Mouse (Mus musculus) stomach, embryonic 15.5 days (tissue): ENCODE measurements around the gene Casz1. TPM values are rescaled to one million over a fixed set of nuclear protein-coding genes. Genes with fewer than 3 reads are reported as not detected.

Experiments
- ATAC-seq: fragments of 200-750 bp; cut with Nextera tagmentation; 2 replicates; pipeline ENCODE4 v1.8.0; 2017; ENCODE audit warnings: low read depth, moderate number of reproducible peaks, moderate TSS enrichment; ENCODE audit not compliant: insufficient read depth, low FRiP score
- H3K27ac ChIP-seq: fragments of 300-500 bp; sonication (generic); 2 replicates; pipeline ENCODE4 v1.5.1; 2015; ENCODE audit warnings: mild to moderate bottlenecking, inconsistent platforms
- H3K27me3 ChIP-seq: fragments of 300-500 bp; sonication (generic); replicated peaks from 2 replicates; pipeline ENCODE4 v1.6.1; 2015; ENCODE audit warnings: inconsistent platforms
- H3K36me3 ChIP-seq: fragments of 300-500 bp; sonication (generic); 2 replicates; pipeline ENCODE4 v1.6.1; 2015; ENCODE audit warnings: inconsistent platforms
- H3K4me1 ChIP-seq: fragments of 300-500 bp; sonication (generic); 2 replicates; pipeline ENCODE4 v1.6.1; 2015; ENCODE audit warnings: inconsistent platforms
- H3K4me2 ChIP-seq: fragments of 300-500 bp; sonication (generic); 2 replicates; pipeline ENCODE4 v1.6.1; 2015; ENCODE audit warnings: mild to moderate bottlenecking, inconsistent platforms
- H3K4me3 ChIP-seq: fragments of 300-500 bp; sonication (generic); replicated peaks from 2 replicates; pipeline ENCODE4 v1.5.1; 2015; ENCODE audit warnings: inconsistent platforms
- H3K9ac ChIP-seq: fragments of 300-500 bp; sonication (generic); 2 replicates; pipeline ENCODE4 v1.6.1; 2015; ENCODE audit warnings: inconsistent platforms
- H3K9me3 ChIP-seq: fragments of 300-500 bp; sonication (generic); 2 replicates; pipeline ENCODE4 v1.6.1; 2016; ENCODE audit warnings: inconsistent platforms
- WGBS: fragments of 180-500 bp; shearing (Covaris S2); methylation state at CpG from one replicate; pipeline ENCODE4 v1.1.7; 2015; 5-methylcytosine and 5-hydroxymethylcytosine counted together
- polyA plus RNA-seq: library from polyadenylated mRNA; unstranded; fragments of >200 nt; fragmentation: Nextera tagmentation; extraction: Ambion mirVana; gene quantifications from 2 replicates; pipeline ENCODE4 v1.2.1, GENCODE M21; 2015

The Casz1 gene
- polyA plus RNA-seq, 1 experiment from 2014 or later, result 8.9 TPM

- Histone ChIP-seq H3K4me3 (no peak overlapping the region), H3K36me3 (no peaks in the 10 kb centered on the region), H3K27me3 (no peaks in the 10 kb centered on the region), H3K4me2 (no peak overlapping the region), H3K9me3 (no peaks in the 10 kb centered on the region), H3K4me1 (peaks cover 61% of the 10 kb centered on the region; the same call in 1 of the 2 replicates), H3K9ac (no peak overlapping the region), H3K27ac (peak overlapping the region; percentile 8; the same call in 1 of the 2 replicates)
- no peak for ATAC-seq
- 44% methylated on average over 8 of the region's 8 CpGs for WGBS
These were observed 108.8 kb downstream of the Casz1 start for GRCm38 (mm10) chr4:148912826-148913590.

- ATAC-seq, result peak; percentile 65
- 0 out of 2 replicates have a peak overlapping the region, but pooled peaks have one; percentile 11 for H3K27ac ChIP-seq
- peaks cover 54% of the 10 kb centered on the region for H3K4me1 ChIP-seq
- no peaks in the 10 kb centered on the region for H3K27me3 ChIP-seq
- no peaks in the 10 kb centered on the region for H3K36me3 ChIP-seq
- 46% methylated on average over 10 of the region's 10 CpGs for WGBS
- no peaks in the 10 kb centered on the region for H3K9me3 ChIP-seq
- no peak overlapping the region for H3K9ac ChIP-seq
- H3K4me2 ChIP-seq, result no peak overlapping the region
- no peak overlapping the region for H3K4me3 ChIP-seq
These were observed 110.8 kb downstream of the Casz1 start for GRCm38 (mm10) chr4:148914863-148915622.

GRCm38 (mm10) chr4:148915849-148916248 is 111.6 kb downstream of the Casz1 start:
- peaks cover 52% of the 10 kb centered on the region for H3K4me1 ChIP-seq
- H3K36me3 ChIP-seq, result no peaks in the 10 kb centered on the region
- H3K4me3 ChIP-seq, result no peak overlapping the region
- WGBS, result 73% methylated on average over 15 of the region's 15 CpGs
- no peak overlapping the region for H3K27ac ChIP-seq
- ATAC-seq, result no peak
- H3K27me3 ChIP-seq, result no peaks in the 10 kb centered on the region
- H3K9ac ChIP-seq, result no peak overlapping the region
- no peaks in the 10 kb centered on the region for H3K9me3 ChIP-seq
- H3K4me2 ChIP-seq, result no peak overlapping the region

- Histone ChIP-seq H3K36me3 (no peaks in the 10 kb centered on the region), H3K9ac (no peak overlapping the region), H3K4me3 (no peak overlapping the region), H3K9me3 (no peaks in the 10 kb centered on the region), H3K4me1 (peaks cover 52% of the 10 kb centered on the region), H3K27ac (no peak overlapping the region), H3K4me2 (no peak overlapping the region), H3K27me3 (peaks cover 5% of the 10 kb centered on the region; the same call in 1 of the 2 replicates)
- 61% methylated on average over 15 of the region's 15 CpGs for WGBS
- ATAC-seq, result no peak
These were observed 114.6 kb downstream of the Casz1 start for GRCm38 (mm10) chr4:148918707-148919447.

GRCm38 (mm10) chr4:148920610-148921009 is 116.4 kb downstream of the Casz1 start:
- H3K36me3 ChIP-seq, result no peaks in the 10 kb centered on the region
- no peak overlapping the region for H3K9ac ChIP-seq
- no peaks in the 10 kb centered on the region for H3K9me3 ChIP-seq
- no peak for ATAC-seq
- H3K4me2 ChIP-seq, result no peak overlapping the region
- peaks cover 5% of the 10 kb centered on the region; the same call in 1 of the 2 replicates for H3K27me3 ChIP-seq
- H3K27ac ChIP-seq, result no peak overlapping the region
- 67% methylated on average over 11 of the region's 11 CpGs for WGBS
- H3K4me1 ChIP-seq, result peaks cover 50% of the 10 kb centered on the region
- H3K4me3 ChIP-seq, result no peak overlapping the region

- 23% methylated on average over 16 of the region's 16 CpGs for WGBS
- peaks cover 5% of the 10 kb centered on the region; the same call in 1 of the 2 replicates for H3K27me3 ChIP-seq
- H3K4me1 ChIP-seq, result peaks cover 66% of the 10 kb centered on the region
- H3K9me3 ChIP-seq, result no peaks in the 10 kb centered on the region
- H3K36me3 ChIP-seq, result no peaks in the 10 kb centered on the region
- no peak overlapping the region for H3K9ac ChIP-seq
- H3K27ac ChIP-seq, result no peak overlapping the region
- H3K4me2 ChIP-seq, result no peak overlapping the region
- ATAC-seq, result no peak
- no peak overlapping the region for H3K4me3 ChIP-seq
These were observed 118.0 kb downstream of the Casz1 start for GRCm38 (mm10) chr4:148922221-148922700.

- no peak overlapping the region for H3K9ac ChIP-seq
- H3K27me3 ChIP-seq, result peaks cover 5% of the 10 kb centered on the region; the same call in 1 of the 2 replicates
- H3K4me2 ChIP-seq, result no peak overlapping the region
- ATAC-seq, result no peak
- no peaks in the 10 kb centered on the region for H3K36me3 ChIP-seq
- no peaks in the 10 kb centered on the region for H3K9me3 ChIP-seq
- no peak overlapping the region for H3K27ac ChIP-seq
- WGBS, result 53% methylated on average over 9 of the region's 9 CpGs
- no peak overlapping the region for H3K4me3 ChIP-seq
- peaks cover 64% of the 10 kb centered on the region for H3K4me1 ChIP-seq
These were observed 119.2 kb downstream of the Casz1 start for GRCm38 (mm10) chr4:148923414-148923813.

- H3K9me3 ChIP-seq, result no peaks in the 10 kb centered on the region
- 49% methylated on average over 8 of the region's 8 CpGs for WGBS
- H3K9ac ChIP-seq, result no peak overlapping the region
- H3K4me1 ChIP-seq, result peaks cover 60% of the 10 kb centered on the region
- H3K36me3 ChIP-seq, result no peaks in the 10 kb centered on the region
- ATAC-seq, result no peak
- H3K27ac ChIP-seq, result no peak overlapping the region
- peaks cover 5% of the 10 kb centered on the region; the same call in 1 of the 2 replicates for H3K27me3 ChIP-seq
- H3K4me3 ChIP-seq, result no peak overlapping the region
- H3K4me2 ChIP-seq, result no peak overlapping the region
These were observed 119.7 kb downstream of the Casz1 start for GRCm38 (mm10) chr4:148923976-148924375.

GRCm38 (mm10) chr4:148925589-148926359 is 121.5 kb downstream of the Casz1 start:
- no peaks in the 10 kb centered on the region for H3K36me3 ChIP-seq
- H3K9ac ChIP-seq, result no peak overlapping the region
- ATAC-seq, result peak; percentile 6; the same call in 1 of the 2 replicates
- no peaks in the 10 kb centered on the region for H3K9me3 ChIP-seq
- H3K27me3 ChIP-seq, result peaks cover 5% of the 10 kb centered on the region; the same call in 1 of the 2 replicates
- peak overlapping the region; percentile 16; the same call in 1 of the 2 replicates for H3K4me2 ChIP-seq
- H3K4me3 ChIP-seq, result no peak overlapping the region
- 32% methylated on average over 18 of the region's 18 CpGs for WGBS
- H3K4me1 ChIP-seq, result peaks cover 62% of the 10 kb centered on the region
- H3K27ac ChIP-seq, result peak overlapping the region; percentile 67

GRCm38 (mm10) chr4:148926459-148926858 is 122.2 kb downstream of the Casz1 start:
- ATAC-seq, result peak; percentile 16; the same call in 1 of the 2 replicates
- H3K27ac ChIP-seq, result peak overlapping the region; percentile 67
- H3K4me1 ChIP-seq, result peaks cover 59% of the 10 kb centered on the region
- peaks cover 1% of the 10 kb centered on the region; the same call in 1 of the 2 replicates for H3K27me3 ChIP-seq
- H3K9me3 ChIP-seq, result no peaks in the 10 kb centered on the region
- no peak overlapping the region for H3K9ac ChIP-seq
- H3K4me2 ChIP-seq, result peak overlapping the region; percentile 16; the same call in 1 of the 2 replicates
- 6% methylated on average over 8 of the region's 8 CpGs for WGBS
- no peaks in the 10 kb centered on the region for H3K36me3 ChIP-seq
- no peak overlapping the region for H3K4me3 ChIP-seq

GRCm38 (mm10) chr4:148928316-148928715 is 124.1 kb downstream of the Casz1 start:
- no peak overlapping the region for H3K9ac ChIP-seq
- no peak overlapping the region for H3K4me3 ChIP-seq
- ATAC-seq, result no peak
- H3K27me3 ChIP-seq, result no peaks in the 10 kb centered on the region
- H3K9me3 ChIP-seq, result no peaks in the 10 kb centered on the region
- H3K4me1 ChIP-seq, result peaks cover 48% of the 10 kb centered on the region
- no peak overlapping the region for H3K4me2 ChIP-seq
- H3K36me3 ChIP-seq, result no peaks in the 10 kb centered on the region
- no peak overlapping the region for H3K27ac ChIP-seq
- 62% methylated on average over 9 of the region's 9 CpGs for whole genome bisulfite sequencing
